Mouse (Mus musculus) CH12.LX (cell line): ENCODE measurements around the gene Ash1l.

Experiments
- CTCF ChIP-seq, 2 experiments: IDR thresholded peaks in 1 of 2; conservative IDR thresholded peaks in 1 of 2; 2 replicates each; pipeline ENCODE4 v1.5.1; 2011 to 2012; ENCODE audit warnings: low read depth in 2 of 2, low read length in 2 of 2, improper control_type of control experiment in 1 of 2, inconsistent platforms in 1 of 2, mild to moderate bottlenecking in 1 of 2, moderate library complexity in 1 of 2
- ELF1 ChIP-seq: IDR thresholded peaks from 2 replicates; pipeline ENCODE4 v1.6.1; 2014; ENCODE audit warnings: low read depth, mild to moderate bottlenecking, inconsistent platforms, low read length, improper control_type of control experiment
- JUND ChIP-seq: conservative IDR thresholded peaks from 2 replicates; pipeline ENCODE4 v1.6.1; 2011; ENCODE audit warnings: low read depth, low read length, improper control_type of control experiment
- MAX ChIP-seq: IDR thresholded peaks from 2 replicates; pipeline ENCODE4 v1.6.1; 2011; ENCODE audit warnings: low read length, improper control_type of control experiment
- MEF2A ChIP-seq: IDR thresholded peaks from 2 replicates; pipeline ENCODE4 v1.6.1; 2014; ENCODE audit warnings: low read depth, mild to moderate bottlenecking, inconsistent platforms, low read length, improper control_type of control experiment, borderline replicate concordance
- MYC ChIP-seq: IDR thresholded peaks from 2 replicates; pipeline ENCODE4 v1.6.1; 2011; ENCODE audit warnings: low read depth, mild to moderate bottlenecking, improper control_type of control experiment, low read length
- POLR2A ChIP-seq: IDR thresholded peaks from 2 replicates; pipeline ENCODE4 v1.6.1; 2011; ENCODE audit warnings: low read depth, mild to moderate bottlenecking, improper control_type of control experiment, low read length
- SMC3 ChIP-seq: IDR thresholded peaks from 2 replicates; pipeline ENCODE4 v1.6.1; 2011; ENCODE audit warnings: low read depth, low read length, improper control_type of control experiment
- ZC3H11A ChIP-seq: IDR thresholded peaks from 2 replicates; pipeline ENCODE4 v1.6.1; 2012; ENCODE audit warnings: low read depth, mild to moderate bottlenecking, inconsistent platforms, low read length, improper control_type of control experiment

- no peak for TF ChIP-seq CTCF (conservative IDR thresholded peaks at IDR 0.05 in 1 of 2, IDR thresholded peaks at IDR 0.05 in 1 of 2; ENCODE audit: low read depth in 2 of 2, low read length in 2 of 2)
- no peak for TF ChIP-seq ELF1
- no peak for TF ChIP-seq MYC
- TF ChIP-seq POLR2A, result no peak
- no peak for TF ChIP-seq MEF2A
- no peak for TF ChIP-seq MAX
- no peak for TF ChIP-seq SMC3
- TF ChIP-seq JUND, result no peak
- no peak for TF ChIP-seq ZC3H11A
These were observed 141.5 kb downstream of the Ash1l start for GRCm38 (mm10) chr3:89091811-89092508.
